In the genomic region with DNA sequence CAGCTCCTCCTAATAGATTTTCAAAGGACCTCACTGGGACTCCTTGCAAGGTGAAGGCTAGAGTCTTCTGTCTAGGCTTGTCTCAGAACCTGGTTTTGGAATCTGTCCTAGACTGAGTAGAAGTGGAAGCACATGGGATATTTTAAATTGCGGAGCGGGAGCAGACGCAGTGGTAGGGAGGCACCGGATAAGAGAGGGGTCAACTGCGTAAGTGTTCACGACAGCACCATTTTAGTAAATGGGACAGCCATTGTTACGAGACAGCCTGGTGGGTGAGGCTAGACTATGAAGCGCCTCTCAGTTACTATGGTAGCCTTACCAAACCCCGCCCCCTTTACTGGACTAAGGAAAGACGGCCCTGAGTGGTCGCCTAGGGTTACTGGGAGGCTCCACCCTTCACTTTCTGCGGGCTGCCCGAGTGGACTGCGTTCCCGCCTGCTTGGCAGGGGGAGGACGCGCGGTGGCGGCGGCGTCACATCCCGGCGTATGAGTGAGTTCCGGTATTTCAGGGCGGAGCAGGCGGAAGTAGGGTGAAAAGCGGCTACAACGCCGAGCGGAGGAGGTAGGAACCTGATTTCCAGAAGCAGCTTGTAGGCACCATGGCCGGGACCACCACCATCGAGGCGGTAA, we compare ENCODE assay signal across 8 mouse cellular contexts. TPM values are rescaled to one million over a fixed set of nuclear protein-coding genes. Genes with fewer than 3 reads are reported as not detected.
A peak's percentile ranks its signal among the peaks of the same experiment; 100 is the strongest.
DNase-seq lines count a peak whose midpoint lies in the region; ATAC-seq and TF ChIP-seq lines count a peak whose summit lies in the region.

No protein-coding gene starts in this region.

- peak overlapping the region; percentile 87 for H3K9ac ChIP-seq in CH12.LX (ENCODE audit: insufficient read depth, low read depth)
- H3K9ac ChIP-seq in forebrain, embryonic 11.5 days (ENCODE audit: low read length) = peak overlapping the region; percentile 85
- H3K9ac ChIP-seq in heart, embryonic 16.5 days (ENCODE audit: low read length) = peak overlapping the region; percentile 94
- peak overlapping the region; percentile 73 for H3K9ac ChIP-seq in liver, embryonic 15.5 days
- H3K9ac ChIP-seq in neural tube, embryonic 12.5 days = peak overlapping the region; percentile 83

- ATAC-seq in forebrain, embryonic 11.5 days (replicated peaks; ENCODE audit: low FRiP score) = peak; percentile 97
- ATAC-seq in heart, embryonic 16.5 days (replicated peaks; ENCODE audit: extremely low read depth, insufficient read depth, low FRiP score) = peak; percentile 91
- peak; percentile 92 for ATAC-seq in liver, embryonic 15.5 days (ENCODE audit: insufficient read depth)
- peak; percentile 96 for ATAC-seq in neural tube, embryonic 12.5 days (ENCODE audit: low FRiP score, low read depth)

- TF ChIP-seq CTCF in CH12.LX (conservative IDR thresholded peaks at IDR 0.05 in 1 of 2, IDR thresholded peaks at IDR 0.05 in 1 of 2; ENCODE audit: low read depth in 2 of 2, low read length in 2 of 2) = peak in 1 of 2 experiments; percentile 24; a peak in 1 of 4 replicates

- DNase-seq in CH12.LX (ENCODE audit: extremely low read depth) = peak; percentile 98
- DNase-seq in c-Kit-positive CD71-positive TER-119-negative erythroid progenitor cells, embryonic 14.5 days (ENCODE audit: low read depth) = peak; percentile 94
- peak; percentile 97 for DNase-seq in forebrain, embryonic 11.5 days (ENCODE audit: low spot score)
- peak; percentile 95 to 99 for DNase-seq in kidney, postnatal 36 days
- DNase-seq in telencephalon, adult 2 months (ENCODE audit: low read depth, low spot score) = peak; percentile 92

- under 1% methylated on average over 31 of the region's 33 CpGs for WGBS in forebrain, embryonic 11.5 days
- WGBS in heart, embryonic 16.5 days = under 1% methylated on average over 33 of the region's 33 CpGs
- WGBS in liver, embryonic 15.5 days (ENCODE audit: insufficient replicate concordance) = under 1% methylated on average over 33 of the region's 33 CpGs
- WGBS in neural tube, embryonic 12.5 days = under 1% methylated on average over 33 of the region's 33 CpGs

- H3K4me2 ChIP-seq in CH12.LX (ENCODE audit: insufficient read depth, low read depth, poor library complexity, severe bottlenecking) = peak overlapping the region; percentile 97
- peak overlapping the region; percentile 83 for H3K4me2 ChIP-seq in forebrain, embryonic 11.5 days (ENCODE audit: low read depth, low read length, severe bottlenecking)
- peak overlapping the region; percentile 86 for H3K4me2 ChIP-seq in heart, embryonic 16.5 days (ENCODE audit: low read depth, low read length)
- H3K4me2 ChIP-seq in liver, embryonic 15.5 days = peak overlapping the region; percentile 89
- H3K4me2 ChIP-seq in neural tube, embryonic 12.5 days (replicated peaks) = peak overlapping the region; percentile 89

- H3K27me3 ChIP-seq in CH12.LX (replicated peaks) = no peaks in the 10 kb centered on the region
- no peaks in the 10 kb centered on the region for H3K27me3 ChIP-seq in forebrain, embryonic 11.5 days (ENCODE audit: control insufficient read depth, insufficient read depth, low read length)
- no peaks in the 10 kb centered on the region for H3K27me3 ChIP-seq in heart, embryonic 16.5 days (ENCODE audit: control insufficient read depth, insufficient read depth, low read length)
- H3K27me3 ChIP-seq in liver, embryonic 15.5 days = peaks cover 4% of the 10 kb centered on the region; the same call in 1 of the 2 replicates
- H3K27me3 ChIP-seq in neural tube, embryonic 12.5 days (replicated peaks) = no peaks in the 10 kb centered on the region

- peaks cover 39% of the 10 kb centered on the region for H3K79me2 ChIP-seq in CH12.LX (replicated peaks; ENCODE audit: control insufficient read depth, extremely low read depth, insufficient read depth, poor library complexity, severe bottlenecking)

- H3K4me1 ChIP-seq in CH12.LX (ENCODE audit: control insufficient read depth in 1 of 2, insufficient read depth in 2 of 2) = peaks cover under 1 to 31% of the 10 kb centered on the region in 2 experiments
- H3K4me1 ChIP-seq in forebrain, embryonic 11.5 days (replicated peaks; ENCODE audit: control insufficient read depth, insufficient read depth, low read length) = peaks cover 20% of the 10 kb centered on the region
- H3K4me1 ChIP-seq in heart, embryonic 16.5 days (ENCODE audit: control insufficient read depth, insufficient read depth, low read length) = peaks cover 45% of the 10 kb centered on the region
- H3K4me1 ChIP-seq in liver, embryonic 15.5 days (replicated peaks) = peaks cover 66% of the 10 kb centered on the region
- peaks cover 31% of the 10 kb centered on the region for H3K4me1 ChIP-seq in neural tube, embryonic 12.5 days

- TF ChIP-seq POLR2A in CH12.LX (IDR thresholded peaks at IDR 0.05; ENCODE audit: low read depth, low read length) = peak; percentile 82

- H3K9me3 ChIP-seq in CH12.LX (replicated peaks; ENCODE audit: low read length) = no peaks in the 10 kb centered on the region
- H3K9me3 ChIP-seq in forebrain, embryonic 11.5 days (ENCODE audit: control insufficient read depth, low read length) = no peaks in the 10 kb centered on the region
- no peaks in the 10 kb centered on the region for H3K9me3 ChIP-seq in heart, embryonic 16.5 days (replicated peaks; ENCODE audit: control insufficient read depth, low read length)
- H3K9me3 ChIP-seq in liver, embryonic 15.5 days (replicated peaks) = no peaks in the 10 kb centered on the region
- H3K9me3 ChIP-seq in neural tube, embryonic 12.5 days = no peaks in the 10 kb centered on the region

- no peak; the same call in 1 of the 2 replicates for TF ChIP-seq RAD21 in CH12.LX (IDR thresholded peaks at IDR 0.05; ENCODE audit: low read depth, low read length)

- H3K27ac ChIP-seq in CH12.LX (ENCODE audit: insufficient read depth, low read depth) = peak overlapping the region; percentile 96
- H3K27ac ChIP-seq in forebrain, embryonic 11.5 days (ENCODE audit: low read depth, low read length) = peak overlapping the region; percentile 89
- H3K27ac ChIP-seq in heart, embryonic 16.5 days (ENCODE audit: low read length) = peak overlapping the region; percentile 99
- peak overlapping the region; percentile 96 for H3K27ac ChIP-seq in liver, embryonic 15.5 days (replicated peaks)
- H3K27ac ChIP-seq in neural tube, embryonic 12.5 days = peak overlapping the region; percentile 79

- dilution Hi-C loops in CH12.LX (cut with MboI; ENCODE audit: extremely low pct_ligation_motif_present, extremely low pct_unique_long_range_greater_than_20kb, low sequenced_read_pairs) = no loop called here

- H3K4me3 ChIP-seq in CH12.LX (replicated peaks in 1 of 3; ENCODE audit: low read depth in 2 of 3, low read length in 2 of 3, poor library complexity in 1 of 3) = peak overlapping the region; percentile 89 to 97 (median 92)
- peak overlapping the region; percentile 92 for H3K4me3 ChIP-seq in forebrain, embryonic 11.5 days (ENCODE audit: low read depth, low read length)
- H3K4me3 ChIP-seq in heart, embryonic 16.5 days (ENCODE audit: low read length) = peak overlapping the region; percentile 96
- H3K4me3 ChIP-seq in liver, embryonic 15.5 days (replicated peaks) = peak overlapping the region; percentile 78
- H3K4me3 ChIP-seq in neural tube, embryonic 12.5 days = peak overlapping the region; percentile 81

- H3K36me3 ChIP-seq in CH12.LX (replicated peaks in 1 of 2; ENCODE audit: control insufficient read depth in 1 of 2, insufficient read depth in 1 of 2, low read length in 1 of 2) = peaks cover 0 to 11% of the 10 kb centered on the region in 2 experiments
- no peaks in the 10 kb centered on the region for H3K36me3 ChIP-seq in forebrain, embryonic 11.5 days (ENCODE audit: control insufficient read depth, insufficient read depth, low read length)
- H3K36me3 ChIP-seq in heart, embryonic 16.5 days (ENCODE audit: control insufficient read depth, insufficient read depth) = no peaks in the 10 kb centered on the region
- H3K36me3 ChIP-seq in liver, embryonic 15.5 days (replicated peaks) = no peaks in the 10 kb centered on the region
- H3K36me3 ChIP-seq in neural tube, embryonic 12.5 days = no peaks in the 10 kb centered on the region

- TF ChIP-seq EP300 in CH12.LX (IDR thresholded peaks at IDR 0.05; ENCODE audit: low read length) = no peak

- in situ Hi-C loops in CH12.LX (cut with MboI; ENCODE audit: low pct_ligation_motif_present, low pct_unique_long_range_greater_than_20kb, low sequenced_read_pairs) = loop anchor here (10.0 kb wide), 2 partner anchors 114 to 284 kb away; partner anchors contain the start of gene Atp8b2

RNA-seq across cellular contexts. Expression of gene Tpm3, which starts 6.8 kb away (rescaled TPM):
- total RNA-seq in CH12.LX (2012; rRNA removed) (309 and 364 TPM in 2 replicates), CH12.LX (2014; rRNA removed) (448 and 501 TPM in 2 replicates)
- 810 and 952 TPM in 2 replicates for polyA plus RNA-seq in CH12.LX (2012; ENCODE audit: insufficient read length, low read depth)
- 523 and 535 TPM in 2 replicates for polyA plus RNA-seq in forebrain, embryonic 11.5 days (2014; fragmentation: Nextera tagmentation; extraction: Ambion mirVana)
- polyA plus RNA-seq in heart, embryonic 16.5 days (2015; fragmentation: Nextera tagmentation; extraction: Ambion mirVana) = 267 and 298 TPM in 2 replicates
- 185 and 190 TPM in 2 replicates for polyA plus RNA-seq in liver, embryonic 15.5 days (2015; fragmentation: Nextera tagmentation; extraction: Ambion mirVana)
- polyA plus RNA-seq in neural tube, embryonic 12.5 days (2016; fragmentation: Nextera tagmentation; extraction: Ambion mirVana) = 464 and 470 TPM in 2 replicates

RNA-seq across cellular contexts. Expression of gene Nup210l, which starts 24.7 kb away (rescaled TPM):
- total RNA-seq in CH12.LX (2012; rRNA removed) (0.42 and 0.67 TPM in 2 replicates), CH12.LX (2014; rRNA removed) (0.43 and 0.63 TPM in 2 replicates)
- 0.47 and 0.61 TPM in 2 replicates for polyA plus RNA-seq in CH12.LX (2012; ENCODE audit: insufficient read length, low read depth)
- 0.67 and 0.88 TPM in 2 replicates for polyA plus RNA-seq in forebrain, embryonic 11.5 days (2014; fragmentation: Nextera tagmentation; extraction: Ambion mirVana)
- 0.25 and 0.32 TPM in 2 replicates for polyA plus RNA-seq in heart, embryonic 16.5 days (2015; fragmentation: Nextera tagmentation; extraction: Ambion mirVana)
- 0.05 and 0.08 TPM in 2 replicates for polyA plus RNA-seq in liver, embryonic 15.5 days (2015; fragmentation: Nextera tagmentation; extraction: Ambion mirVana)
- polyA plus RNA-seq in neural tube, embryonic 12.5 days (2016; fragmentation: Nextera tagmentation; extraction: Ambion mirVana) = 0.40 and 0.46 TPM in 2 replicates

RNA-seq across cellular contexts. Expression of gene Ubap2l, which starts 26.8 kb away (rescaled TPM):
- total RNA-seq in CH12.LX (2012; rRNA removed) (72.6 and 83.7 TPM in 2 replicates), CH12.LX (2014; rRNA removed) (48.5 and 49.0 TPM in 2 replicates)
- polyA plus RNA-seq in CH12.LX (2012; ENCODE audit: insufficient read length, low read depth) = 189 and 201 TPM in 2 replicates
- polyA plus RNA-seq in forebrain, embryonic 11.5 days (2014; fragmentation: Nextera tagmentation; extraction: Ambion mirVana) = 227 and 253 TPM in 2 replicates
- 111 and 146 TPM in 2 replicates for polyA plus RNA-seq in heart, embryonic 16.5 days (2015; fragmentation: Nextera tagmentation; extraction: Ambion mirVana)
- 54.0 and 61.5 TPM in 2 replicates for polyA plus RNA-seq in liver, embryonic 15.5 days (2015; fragmentation: Nextera tagmentation; extraction: Ambion mirVana)
- polyA plus RNA-seq in neural tube, embryonic 12.5 days (2016; fragmentation: Nextera tagmentation; extraction: Ambion mirVana) = 184 and 186 TPM in 2 replicates

RNA-seq across cellular contexts. Expression of gene 4933434E20Rik, which starts 27.8 kb away (rescaled TPM):
- total RNA-seq in CH12.LX (2012; rRNA removed) (89.5 and 92.2 TPM in 2 replicates), CH12.LX (2014; rRNA removed) (126 and 133 TPM in 2 replicates)
- 101 and 102 TPM in 2 replicates for polyA plus RNA-seq in CH12.LX (2012; ENCODE audit: insufficient read length, low read depth)
- 183 and 211 TPM in 2 replicates for polyA plus RNA-seq in forebrain, embryonic 11.5 days (2014; fragmentation: Nextera tagmentation; extraction: Ambion mirVana)
- polyA plus RNA-seq in heart, embryonic 16.5 days (2015; fragmentation: Nextera tagmentation; extraction: Ambion mirVana) = 147 and 151 TPM in 2 replicates
- polyA plus RNA-seq in liver, embryonic 15.5 days (2015; fragmentation: Nextera tagmentation; extraction: Ambion mirVana) = 71.4 and 75.6 TPM in 2 replicates
- 201 and 218 TPM in 2 replicates for polyA plus RNA-seq in neural tube, embryonic 12.5 days (2016; fragmentation: Nextera tagmentation; extraction: Ambion mirVana)

Comparison
In these comparisons a context has a peak if more than half of its experiments do, and no peak if none do; other contexts are left out.
1. Peak in every context shown above with its lines: DNase-seq, ATAC-seq, H3K4me3 ChIP-seq and H3K27ac ChIP-seq.